Mouse (Mus musculus) adrenal gland, postnatal 25 days (tissue): ENCODE results near the gene Ttyh1. TPM values are rescaled to one million over a fixed set of nuclear protein-coding genes. Genes with fewer than 3 reads are reported as not detected.
"Not testable (repeated sequence)": the region's sequence is repeated elsewhere in the genome, so short reads cannot be mapped to it uniquely, and the experiment has no call there.

Experiments used
- DNase-seq: peaks from one replicate; pipeline ENCODE4 v3.0.0; 2021; ENCODE audit warnings: mixed read lengths
- total RNA-seq: library from RNA; stranded (reverse); gene quantifications from 2 replicates; pipeline ENCODE4 v1.2.3, GENCODE M21; 2021

Ttyh1 gene
- total RNA-seq, 1 experiment from 2014 or later, result 2.3 TPM

GRCm38 (mm10) chr7:4144766-4145551 lies 25.8 kb downstream of the Ttyh1 start:
- DNase-seq, result no peak

GRCm38 (mm10) chr7:4145552-4146190 lies 26.5 kb downstream of the Ttyh1 start:
- peak; percentile 60 for DNase-seq

DNA sequence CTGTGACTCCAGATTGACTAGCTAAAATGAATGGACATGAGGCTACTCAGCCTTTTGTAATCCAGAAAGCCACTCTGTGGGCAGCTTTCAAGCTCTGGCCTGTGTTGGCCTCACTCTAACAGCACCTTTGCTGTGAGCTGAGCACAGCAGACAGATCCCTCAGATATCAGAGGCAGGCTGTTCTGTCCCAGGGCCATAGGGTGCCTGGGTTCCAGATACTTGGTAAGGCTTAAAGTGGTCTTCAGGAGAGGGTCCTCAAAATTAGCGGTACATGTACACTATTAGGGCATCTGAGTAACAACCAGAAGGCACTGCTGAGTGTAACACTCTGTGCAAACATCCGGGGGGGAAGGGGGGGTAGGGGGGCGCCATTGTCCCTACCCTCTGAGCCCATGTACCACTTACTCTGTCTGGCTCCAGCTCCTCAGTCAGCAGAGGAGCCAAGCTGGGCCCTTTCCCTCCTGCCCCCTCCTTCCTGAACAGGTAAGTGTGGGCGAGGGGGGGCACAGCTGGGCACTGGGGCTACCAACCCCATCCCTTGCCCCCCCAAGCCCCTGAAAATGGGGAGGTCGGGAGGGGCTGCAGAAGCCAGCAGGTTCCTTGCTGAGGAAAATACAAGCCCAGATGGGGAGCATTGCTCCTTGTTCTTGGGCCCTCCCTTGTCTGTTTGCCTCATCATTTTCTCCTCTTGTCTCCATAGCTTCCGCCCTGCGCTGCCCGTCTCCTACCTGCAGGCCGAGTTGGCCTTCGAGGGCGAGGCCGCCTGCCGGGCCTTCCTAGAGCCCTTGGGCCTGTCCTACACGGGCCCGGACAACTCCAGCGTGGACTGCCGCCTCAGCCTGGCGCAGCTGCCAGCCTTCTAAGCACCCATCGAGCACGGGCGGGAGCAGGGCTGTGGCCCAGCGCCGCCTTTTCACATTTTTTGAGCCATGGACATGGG lies 27.3 kb downstream of the Ttyh1 start:
- no peak for DNase-seq

DNA sequence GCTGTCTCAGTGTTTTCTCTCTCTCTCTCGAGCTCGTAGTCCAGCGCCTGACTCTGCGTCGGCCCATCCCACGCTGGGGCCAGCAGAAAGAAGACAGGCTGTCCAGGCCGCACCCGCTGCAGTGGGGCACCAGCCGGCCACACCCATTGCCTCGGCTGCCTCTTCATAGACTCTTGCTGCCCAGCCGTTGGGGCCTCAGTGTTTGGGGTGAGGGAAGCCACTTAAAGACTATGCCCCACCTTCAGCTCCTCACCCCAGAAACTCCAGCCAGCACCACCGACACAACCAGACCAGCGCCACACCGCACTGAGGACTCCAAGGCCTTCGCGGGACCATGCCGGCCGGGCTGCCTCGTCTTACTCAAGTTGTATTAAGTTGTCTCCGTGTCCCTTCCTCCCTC lies 28.2 kb downstream of the Ttyh1 start:
- no peak for DNase-seq

DNA sequence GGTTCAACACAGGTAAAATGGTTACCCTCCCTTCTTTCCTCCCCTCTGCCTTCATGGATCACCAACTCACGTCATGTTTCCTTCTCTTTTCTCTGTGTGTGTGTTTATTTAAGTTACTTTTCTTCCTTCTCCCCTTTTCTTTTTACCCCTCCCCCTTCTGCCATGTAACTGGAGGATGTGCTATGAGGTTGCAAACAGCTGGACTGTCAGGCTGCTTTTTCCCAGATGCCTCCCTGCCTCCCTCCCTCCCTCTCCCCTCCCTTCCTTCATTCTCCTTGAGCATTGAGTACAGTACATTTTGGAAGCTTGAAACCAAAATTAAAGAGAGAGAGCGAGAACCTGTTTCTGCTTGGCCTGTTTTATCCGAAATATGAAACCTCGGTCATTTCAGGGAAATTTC lies 28.6 kb downstream of the Ttyh1 start:
- no peak for DNase-seq

DNA sequence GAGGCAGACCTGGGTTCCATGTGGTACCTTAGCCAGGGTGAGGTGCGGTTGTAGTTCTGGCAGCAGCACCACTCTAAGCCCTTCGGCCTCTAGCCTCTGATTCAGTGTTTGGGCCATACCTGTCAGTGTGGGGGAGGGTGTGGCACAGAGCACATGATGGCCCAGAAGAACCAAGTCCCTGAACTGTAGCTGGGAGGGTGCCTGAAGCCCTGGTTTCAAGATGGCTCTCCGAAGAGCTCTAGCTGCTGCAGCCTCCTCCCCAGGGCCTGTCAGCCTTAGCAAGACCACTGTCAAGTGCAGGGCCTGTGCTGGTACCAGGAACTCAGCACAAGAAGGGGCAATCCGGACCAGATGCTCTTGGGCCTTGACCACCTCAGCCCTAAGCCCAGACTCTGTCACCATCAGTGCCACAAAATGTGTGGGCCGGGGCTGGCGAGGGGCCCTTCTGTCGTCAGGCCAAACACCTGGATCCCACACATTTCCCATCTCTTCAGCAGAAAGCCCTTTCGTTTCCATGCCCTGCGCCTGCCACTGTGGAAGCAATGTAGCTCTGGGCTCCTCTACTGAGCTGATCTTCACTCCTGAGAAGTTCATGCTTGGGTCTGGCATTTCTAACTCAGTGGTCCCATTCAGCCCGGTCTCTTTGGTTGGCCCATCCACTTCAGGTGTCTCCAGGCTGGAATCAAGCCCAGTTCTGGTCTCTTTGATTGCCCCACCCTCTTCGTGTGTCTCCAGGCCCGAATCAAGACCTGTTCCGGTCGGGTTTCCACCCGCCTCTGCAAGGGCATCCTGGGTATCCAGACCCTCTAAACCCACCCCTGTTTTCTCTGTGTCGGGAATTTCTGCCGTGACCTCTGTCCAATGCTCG lies 29.4 kb downstream of the Ttyh1 start:
- no peak for DNase-seq

- peak; percentile 80 for DNase-seq
Measured at GRCm38 (mm10) chr7:4149209-4150054, 30.2 kb downstream of the Ttyh1 start.

DNA sequence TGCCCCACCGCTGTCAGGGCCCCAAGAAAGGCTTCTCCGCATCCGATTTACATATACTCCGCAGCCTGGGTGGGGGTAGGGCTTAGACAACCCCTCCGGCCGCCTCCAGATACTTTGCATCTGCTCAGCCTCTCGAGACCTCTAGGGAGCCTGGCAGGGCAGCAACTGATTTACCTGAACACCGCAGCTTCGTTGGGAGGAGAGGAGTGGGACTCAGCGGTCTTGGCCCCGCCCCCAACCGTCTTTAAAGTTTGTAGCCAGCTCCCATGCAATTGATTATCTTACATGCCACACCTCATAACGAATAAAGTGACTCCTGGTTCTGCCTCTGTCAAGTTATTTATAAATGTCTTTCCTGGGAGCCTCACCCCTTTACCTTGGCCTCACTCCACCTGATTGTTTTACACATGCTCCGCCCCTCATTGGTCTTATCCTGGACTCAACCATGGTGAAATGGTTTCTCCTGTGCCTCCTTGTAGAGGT lies 30.9 kb downstream of the Ttyh1 start, which contains the start of gene Leng9:
Gene Leng9 (minus strand): TSS at position 316 of the 483 bp plus-strand sequence.
- DNase-seq, result peak; percentile 32

DNA sequence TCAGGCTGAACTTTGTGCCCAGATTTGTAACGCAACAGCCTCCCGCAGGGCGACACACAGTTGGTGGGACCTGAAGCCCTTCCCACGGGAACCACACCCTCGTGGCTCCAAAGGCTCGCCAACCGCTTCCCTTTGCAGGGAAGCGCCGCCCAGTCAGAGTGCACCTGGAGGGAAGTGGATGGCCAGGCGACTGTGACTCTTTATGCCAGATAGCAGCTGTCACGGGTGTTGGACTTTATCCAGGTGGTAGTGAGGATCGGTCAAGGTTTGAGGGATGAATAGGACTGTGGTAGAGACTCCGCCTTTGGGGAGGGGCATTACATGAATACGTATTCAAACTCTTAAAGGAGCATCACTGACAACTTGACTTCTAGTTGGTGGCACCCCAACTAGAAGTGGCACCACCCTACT lies 31.6 kb downstream of the Ttyh1 start:
- peak; percentile 61 for DNase-seq

DNA sequence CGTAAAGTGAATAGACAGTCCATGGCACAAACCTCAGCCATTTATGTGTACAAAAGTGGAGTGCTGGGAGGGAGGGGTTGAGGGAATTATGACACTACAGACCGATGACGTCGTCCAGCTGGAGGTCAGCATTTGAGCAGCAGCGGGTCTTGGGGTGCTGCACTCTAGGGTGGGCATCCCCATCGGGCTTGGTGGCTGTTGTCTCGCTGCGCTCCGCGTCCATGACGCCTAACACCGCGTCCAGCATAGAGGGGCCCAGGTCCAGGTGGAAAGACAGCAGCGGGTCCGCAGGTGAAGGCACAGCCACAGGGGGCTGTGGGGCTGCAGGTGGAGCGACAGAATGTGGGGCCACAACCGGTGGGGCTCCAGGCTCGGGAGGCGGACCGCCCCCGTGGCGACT lies 32.0 kb downstream of the Ttyh1 start:
- DNase-seq, result no peak

DNA sequence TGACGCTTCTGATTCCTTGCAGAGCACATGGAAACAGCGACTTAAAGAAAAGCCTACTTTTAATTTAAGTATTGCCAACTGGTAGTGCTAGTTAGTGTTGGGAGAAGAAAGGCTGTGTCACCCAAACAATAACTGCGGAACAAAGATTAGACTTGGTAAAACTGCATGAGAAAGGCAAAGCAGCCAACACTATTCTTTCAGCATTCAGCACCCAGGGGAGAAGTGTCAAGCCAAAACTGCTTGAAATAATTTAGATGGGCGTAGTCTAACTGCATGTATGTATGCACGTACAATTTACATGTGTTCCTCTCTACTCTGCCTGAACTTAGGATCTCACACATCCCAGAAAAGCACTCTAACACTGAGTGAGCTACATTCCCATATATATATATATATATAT lies 35.1 kb downstream of the Ttyh1 start:
- no peak for DNase-seq

- no peak for DNase-seq
Measured at GRCm38 (mm10) chr7:4154976-4155375, 35.8 kb downstream of the Ttyh1 start.

DNA sequence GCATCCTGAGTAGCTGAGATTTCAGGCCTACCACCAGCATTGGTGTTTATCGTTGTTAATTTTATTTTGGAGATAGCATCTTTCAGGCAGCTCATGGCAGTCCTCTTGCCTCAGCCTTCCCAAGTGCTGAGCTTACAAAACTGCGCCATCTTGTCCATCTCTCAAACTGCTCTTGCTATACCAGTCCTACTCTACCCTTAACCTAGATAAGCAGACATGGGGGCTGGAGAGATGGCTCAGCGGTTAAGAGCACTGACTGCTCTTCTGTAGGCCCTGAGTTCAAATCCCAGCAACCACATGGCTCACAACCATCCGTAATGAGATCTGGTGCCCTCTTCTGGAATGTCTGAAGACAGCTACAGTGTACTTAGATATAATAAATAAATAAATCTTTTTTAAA lies 42.4 kb downstream of the Ttyh1 start:
- DNase-seq, result not testable (repeated sequence)

DNA sequence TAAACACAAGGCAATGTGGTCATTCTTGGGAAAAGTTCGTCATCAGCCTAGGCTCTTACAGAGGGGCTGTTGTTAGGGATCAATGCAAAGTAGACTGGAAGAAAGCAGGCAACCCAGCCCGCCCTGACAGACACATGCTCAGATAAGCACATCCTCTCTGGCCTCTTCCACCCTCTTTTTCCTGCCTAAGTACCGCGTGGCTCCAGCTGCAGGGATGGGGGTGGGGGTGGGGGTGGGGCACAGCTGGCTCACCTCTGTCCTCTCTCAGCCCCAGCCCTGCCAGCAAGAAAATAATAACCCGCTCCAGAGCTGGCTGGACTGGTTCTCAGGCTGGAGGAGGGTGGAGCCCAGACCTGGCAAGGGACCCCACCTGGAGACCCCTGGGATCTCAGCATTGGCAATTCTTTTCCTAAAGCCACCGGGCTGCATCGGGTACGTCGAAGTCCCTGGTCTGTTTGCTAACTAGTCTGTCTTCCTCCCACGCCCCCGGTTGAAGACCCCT lies 44.4 kb downstream of the Ttyh1 start:
- DNase-seq, result no peak

GRCm38 (mm10) chr7:4164090-4164910 lies 45.1 kb downstream of the Ttyh1 start, which contains the start of gene Cdc42ep5:
TSS of gene Cdc42ep5 (minus strand) at chr7:4164860.
- DNase-seq, result peak; percentile 62

DNA sequence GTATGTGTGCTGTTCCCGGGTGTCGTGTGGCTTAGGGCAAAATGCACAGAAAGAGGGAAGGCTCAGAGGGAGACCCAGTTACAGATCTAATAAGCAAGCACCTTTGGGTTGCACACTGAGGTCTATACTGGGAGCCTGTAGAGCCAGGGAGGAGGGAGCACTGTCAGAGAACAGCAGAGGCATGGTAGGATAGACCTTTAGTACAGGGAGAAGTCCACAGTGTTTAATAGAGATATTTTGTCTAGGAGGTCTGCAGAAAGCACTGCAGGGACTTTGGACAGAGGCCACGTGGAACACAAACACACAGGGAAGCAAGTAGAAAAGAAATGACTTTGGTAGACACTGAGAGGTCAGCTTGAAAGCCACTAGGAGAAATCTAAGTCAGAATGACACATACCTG lies 46.1 kb downstream of the Ttyh1 start:
- no peak for DNase-seq

DNA sequence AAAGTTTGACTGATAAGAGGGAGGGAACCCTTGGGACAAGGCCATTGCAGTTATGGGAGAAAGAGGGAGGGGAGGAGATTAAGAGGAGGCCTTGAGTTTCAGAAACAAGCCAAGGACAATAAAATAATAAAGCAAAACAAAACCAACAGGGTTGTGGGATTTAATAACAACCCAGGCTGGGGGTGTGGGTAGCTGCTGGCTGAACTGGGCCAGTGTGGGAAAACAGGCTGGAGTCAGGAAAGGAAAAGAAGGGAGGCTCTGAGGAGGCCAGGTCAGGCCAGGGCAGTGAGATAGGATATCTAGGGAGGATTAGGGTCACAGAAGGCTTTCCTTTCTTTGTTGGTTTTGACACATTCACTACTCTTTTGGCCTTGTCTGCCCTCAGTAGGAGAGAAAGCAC lies 47.9 kb downstream of the Ttyh1 start:
- DNase-seq, result no peak

DNA sequence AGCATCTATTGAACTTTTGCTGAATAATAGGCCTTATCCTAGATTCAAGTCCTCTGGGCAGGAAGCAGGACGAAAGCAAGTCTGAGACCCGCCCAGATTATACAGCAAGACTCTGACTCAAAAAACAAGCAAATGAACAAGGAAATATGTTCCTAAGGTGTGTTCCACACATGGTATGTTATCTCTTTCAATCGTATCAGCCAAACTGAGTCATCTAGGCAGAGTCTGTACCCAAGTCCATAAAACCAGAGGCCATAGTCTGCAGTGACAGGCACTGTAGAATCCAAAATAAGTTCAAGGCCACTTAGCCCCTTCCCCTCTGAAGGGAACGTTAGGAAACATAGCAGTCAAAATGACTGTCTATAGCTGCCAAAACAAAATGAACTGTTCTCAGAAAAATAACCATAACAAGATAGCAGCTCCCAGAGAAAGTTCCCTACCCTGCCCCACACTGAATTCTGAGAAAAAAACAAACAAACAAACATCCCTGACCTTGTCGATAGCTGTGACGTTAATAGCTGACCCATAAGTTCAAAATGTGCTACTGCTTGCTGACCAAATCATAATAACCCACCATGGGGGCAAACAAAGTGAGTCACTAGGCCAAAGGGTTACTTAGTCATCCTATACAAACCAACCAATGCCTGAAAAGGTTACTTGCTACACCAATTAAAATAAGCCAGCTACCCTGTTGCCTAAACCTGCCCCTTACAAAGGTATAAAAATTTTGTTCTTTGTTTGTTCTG lies 51.2 kb downstream of the Ttyh1 start:
- DNase-seq, result no peak

DNA sequence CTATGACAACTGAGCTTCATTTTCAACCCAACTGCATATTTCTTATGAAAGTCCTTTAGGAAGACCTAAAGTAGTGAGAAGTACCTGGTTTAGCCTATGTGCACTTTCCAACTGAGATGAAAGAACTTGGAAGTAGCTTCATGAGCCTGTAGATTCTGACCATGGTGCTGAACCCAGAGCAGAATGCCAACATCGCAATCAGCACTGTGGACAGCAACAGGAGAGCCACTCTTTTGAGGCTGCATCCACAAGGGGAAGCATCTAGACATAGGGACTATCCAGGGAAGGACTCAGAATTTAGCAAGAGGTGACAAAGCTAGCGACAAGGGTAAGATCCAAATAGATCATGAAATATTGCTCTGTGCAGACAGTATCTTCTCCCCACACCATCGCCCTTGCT lies 59.2 kb downstream of the Ttyh1 start:
- peak; percentile 51 for DNase-seq
